Mouse (Mus musculus) thymus, adult 2 months (tissue): ENCODE results near the gene Bst1.

ENCODE experiments used
- CTCF ChIP-seq: fragments of 200-500 bp; IDR thresholded peaks from 2 replicates; pipeline ENCODE4 v1.5.1; 2012; ENCODE audit warnings: mild to moderate bottlenecking, control low read depth, low read length, moderate library complexity, borderline replicate concordance; ENCODE audit not compliant: control insufficient read depth, poor library complexity, insufficient read depth; ENCODE audit errors: extremely low read depth
- POLR2A ChIP-seq: fragments of 200-500 bp; IDR thresholded peaks from 2 replicates; pipeline ENCODE4 v1.6.1; 2012; ENCODE audit warnings: mild to moderate bottlenecking, low read length, control low read depth, moderate library complexity; ENCODE audit not compliant: control insufficient read depth, poor library complexity, insufficient read depth; ENCODE audit errors: extremely low read depth

DNA sequence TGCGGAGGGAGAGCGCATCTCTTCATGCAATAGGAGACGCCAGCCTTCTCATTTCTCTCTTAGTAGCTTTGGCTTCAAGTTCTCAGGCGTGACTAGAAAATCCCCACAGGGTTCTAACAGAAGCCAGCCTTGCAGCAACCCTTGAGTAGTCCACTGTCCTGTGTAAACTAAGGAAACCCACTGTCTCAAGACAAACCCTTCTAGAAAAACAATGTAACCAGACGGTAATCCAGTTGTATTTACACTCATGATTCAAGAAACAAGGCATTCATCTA lies 23.3 kb downstream of the Bst1 start:
- TF ChIP-seq CTCF: no peak
- TF ChIP-seq POLR2A: no peak
